Mouse (Mus musculus) MEL (cell line): ENCODE measurements at regions not wholly inside any gene's neighbourhood (a gene's known extent, or its start where the extent isn't known, plus 50 kb on each side); places are given as distances from the start of the nearest gene placed in this dataset.

Source experiments
- DNase-seq: peaks from one replicate; pipeline ENCODE4 v3.0.0; 2011; ENCODE audit warnings: low read depth, low spot score
- H3K27ac ChIP-seq: 2 replicates; pipeline ENCODE4 v1.5.1; 2012; ENCODE audit warnings: low read depth, mild to moderate bottlenecking, control low read depth, low read length, moderate library complexity; ENCODE audit not compliant: control insufficient read depth
- H3K27me3 ChIP-seq, 2 experiments: fragments of 150-350 bp in 1 of 2; sonication (generic) in 1 of 2; 2 replicates each; pipeline ENCODE4 v1.6.1; 2012; ENCODE audit warnings: low read length in 2 of 2, mild to moderate bottlenecking in 2 of 2, improper control_type of control experiment in 1 of 2, moderate library complexity in 1 of 2; ENCODE audit not compliant: insufficient read depth in 2 of 2, control insufficient read depth in 1 of 2
- H3K36me3 ChIP-seq, 2 experiments: 2 replicates each; pipeline ENCODE4 v1.6.1; 2012 to 2014; ENCODE audit warnings: low read length in 2 of 2, improper control_type of control experiment in 1 of 2, inconsistent platforms in 1 of 2, mild to moderate bottlenecking in 1 of 2; ENCODE audit not compliant: insufficient read depth in 2 of 2, control insufficient read depth in 1 of 2
- H3K4me1 ChIP-seq, 2 experiments: fragments of 150-350 bp in 1 of 2; sonication (generic) in 1 of 2; 2 replicates each; pipeline ENCODE4 v1.6.1; 2012; ENCODE audit warnings: low read length in 2 of 2, improper control_type of control experiment in 1 of 2, mild to moderate bottlenecking in 1 of 2; ENCODE audit not compliant: insufficient read depth in 2 of 2, control insufficient read depth in 1 of 2
- H3K4me3 ChIP-seq, 2 experiments: fragments of 150-350 bp in 1 of 2; sonication (generic) in 1 of 2; 2 replicates each; pipeline ENCODE4 v1.5.1; 2012; ENCODE audit warnings: low read depth in 2 of 2, low read length in 2 of 2, mild to moderate bottlenecking in 2 of 2, moderate library complexity in 2 of 2, control low read depth in 1 of 2, improper control_type of control experiment in 1 of 2; ENCODE audit not compliant: control insufficient read depth in 1 of 2, insufficient read depth in 1 of 2
- H3K79me2 ChIP-seq: 2 replicates; pipeline ENCODE4 v1.6.1; 2012; ENCODE audit warnings: mild to moderate bottlenecking, low read length, moderate library complexity; ENCODE audit not compliant: control insufficient read depth, poor library complexity, insufficient read depth
- H3K9ac ChIP-seq: 2 replicates; pipeline ENCODE4 v1.6.1; 2012; ENCODE audit warnings: low read depth, mild to moderate bottlenecking, control low read depth, low read length, moderate library complexity; ENCODE audit not compliant: control insufficient read depth, poor library complexity, severe bottlenecking
- H3K9me3 ChIP-seq: fragments of 150-350 bp; sonication (generic); replicated peaks from 2 replicates; pipeline ENCODE4 v1.6.1; 2012; ENCODE audit warnings: mild to moderate bottlenecking, low read length, improper control_type of control experiment, moderate library complexity; ENCODE audit not compliant: insufficient read depth
- CHD1 ChIP-seq: IDR thresholded peaks from 2 replicates; pipeline ENCODE4 v1.6.1; 2012; ENCODE audit warnings: low read depth, mild to moderate bottlenecking, inconsistent platforms, low read length, improper control_type of control experiment
- CHD2 ChIP-seq: IDR thresholded peaks from 2 replicates; pipeline ENCODE4 v1.6.1; 2011; ENCODE audit warnings: low read length, improper control_type of control experiment
- CTCF ChIP-seq, 3 experiments: IDR thresholded peaks in 2 of 3; conservative IDR thresholded peaks in 1 of 3; 2 replicates each; pipeline ENCODE4 v1.5.1; 2011 to 2012; ENCODE audit warnings: low read length in 3 of 3, low read depth in 2 of 3, mild to moderate bottlenecking in 2 of 3, improper control_type of control experiment in 1 of 3, inconsistent platforms in 1 of 3, mixed read lengths in 1 of 3, moderate library complexity in 1 of 3; ENCODE audit not compliant: control insufficient read depth in 1 of 3, insufficient read depth in 1 of 3, poor library complexity in 1 of 3, severe bottlenecking in 1 of 3
- E2F4 ChIP-seq: IDR thresholded peaks from 2 replicates; pipeline ENCODE4 v1.6.1; 2011; ENCODE audit warnings: low read depth, low read length, improper control_type of control experiment, borderline replicate concordance
- EP300 ChIP-seq, 2 experiments: IDR thresholded peaks; 2 replicates each; pipeline ENCODE4 v1.6.1; 2011; ENCODE audit warnings: improper control_type of control experiment in 2 of 2, low read length in 2 of 2, low read depth in 1 of 2, mild to moderate bottlenecking in 1 of 2
- ETS1 ChIP-seq: IDR thresholded peaks from 2 replicates; pipeline ENCODE4 v1.6.1; 2012; ENCODE audit warnings: low read depth, mild to moderate bottlenecking, inconsistent platforms, low read length, improper control_type of control experiment, moderate library complexity
- GATA1 ChIP-seq: IDR thresholded peaks from 2 replicates; pipeline ENCODE4 v1.6.1; 2011; ENCODE audit warnings: low read depth, low read length, improper control_type of control experiment
- HCFC1 ChIP-seq: IDR thresholded peaks from 2 replicates; pipeline ENCODE4 v1.6.1; 2012; ENCODE audit warnings: low read depth, mild to moderate bottlenecking, inconsistent platforms, low read length, improper control_type of control experiment, moderate library complexity
- JUND ChIP-seq: IDR thresholded peaks from 2 replicates; pipeline ENCODE4 v1.6.1; 2011; ENCODE audit warnings: low read depth, mild to moderate bottlenecking, improper control_type of control experiment, low read length
- MAX ChIP-seq: IDR thresholded peaks from 2 replicates; pipeline ENCODE4 v1.6.1; 2011; ENCODE audit warnings: low read length, improper control_type of control experiment
- MXI1 ChIP-seq: IDR thresholded peaks from 2 replicates; pipeline ENCODE4 v1.6.1; 2011; ENCODE audit warnings: mild to moderate bottlenecking, low read depth, low read length, improper control_type of control experiment
- NELFE ChIP-seq: IDR thresholded peaks from 2 replicates; pipeline ENCODE4 v1.6.1; 2011; ENCODE audit warnings: low read depth, low read length, improper control_type of control experiment
- NRF1 ChIP-seq: IDR thresholded peaks from 2 replicates; pipeline ENCODE4 v1.6.1; 2014; ENCODE audit warnings: low read depth, mild to moderate bottlenecking, inconsistent platforms, low read length, improper control_type of control experiment, moderate library complexity; ENCODE audit not compliant: poor library complexity, insufficient read depth, severe bottlenecking
- RAD21 ChIP-seq: IDR thresholded peaks from 2 replicates; pipeline ENCODE4 v1.6.1; 2011; ENCODE audit warnings: mild to moderate bottlenecking, low read depth, low read length, improper control_type of control experiment
- SIN3A ChIP-seq: IDR thresholded peaks from 2 replicates; pipeline ENCODE4 v1.6.1; 2012; ENCODE audit warnings: low read length, improper control_type of control experiment, inconsistent platforms
- SMC3 ChIP-seq: IDR thresholded peaks from 2 replicates; pipeline ENCODE4 v1.6.1; 2011; ENCODE audit warnings: low read depth, low read length, improper control_type of control experiment
- TAL1 ChIP-seq: IDR thresholded peaks from 2 replicates; pipeline ENCODE4 v1.6.1; 2012; ENCODE audit warnings: mild to moderate bottlenecking, inconsistent platforms, low read length, moderate library complexity, mixed read lengths
- TBP ChIP-seq: IDR thresholded peaks from 2 replicates; pipeline ENCODE4 v1.8.0; 2011; ENCODE audit warnings: low read depth, low read length, improper control_type of control experiment
- USF1 ChIP-seq: IDR thresholded peaks from 2 replicates; pipeline ENCODE4 v1.6.1; 2014; ENCODE audit warnings: low read depth, mild to moderate bottlenecking, inconsistent platforms, low read length, improper control_type of control experiment, moderate library complexity
- ZC3H11A ChIP-seq: IDR thresholded peaks from 2 replicates; pipeline ENCODE4 v1.6.1; 2012; ENCODE audit warnings: low read depth, mild to moderate bottlenecking, inconsistent platforms, low read length, improper control_type of control experiment
- ZMIZ1 ChIP-seq: IDR thresholded peaks from 2 replicates; pipeline ENCODE4 v1.6.1; 2012; ENCODE audit warnings: low read depth, mild to moderate bottlenecking, inconsistent platforms, low read length, improper control_type of control experiment, moderate library complexity

DNA sequence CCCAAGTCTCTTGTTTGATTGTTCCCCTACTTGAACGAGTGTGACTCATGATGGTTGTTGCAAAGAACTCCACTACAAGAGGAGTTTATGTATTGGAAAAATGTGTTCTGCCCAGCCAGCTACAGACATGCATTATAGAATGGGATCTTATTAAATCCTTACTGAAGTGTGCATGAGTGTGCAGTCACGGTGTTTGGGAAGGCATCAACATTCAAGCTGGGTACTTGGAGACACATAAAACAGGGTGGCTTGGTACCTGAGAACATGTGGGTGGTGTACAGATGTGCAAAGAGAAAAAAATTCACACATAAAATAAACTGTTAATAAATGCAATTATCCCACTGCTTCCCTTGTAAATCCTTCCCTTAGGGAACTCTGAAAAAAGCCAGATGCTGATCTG is 443.2 kb upstream of the Klf12 start:
- Histone ChIP-seq H3K9ac (no peak overlapping the region), H3K27me3 (no peaks in the 10 kb centered on the region), H3K4me1 (no peaks in the 10 kb centered on the region), H3K27ac (no peak overlapping the region), H3K4me3 (no peak overlapping the region), H3K79me2 (no peaks in the 10 kb centered on the region), H3K36me3 (no peaks in the 10 kb centered on the region), H3K9me3 (no peaks in the 10 kb centered on the region)
- DNase-seq = no peak
- TF ChIP-seq ZC3H11A (no peak), CTCF (IDR thresholded peaks at IDR 0.05 in 2 of 3, conservative IDR thresholded peaks at IDR 0.05 in 1 of 3; ENCODE audit: control insufficient read depth in 1 of 3, insufficient read depth in 1 of 3, low read depth in 2 of 3, low read length in 3 of 3, poor library complexity in 1 of 3, severe bottlenecking in 1 of 3) (no peak), TAL1 (no peak), SIN3A (no peak)

DNA sequence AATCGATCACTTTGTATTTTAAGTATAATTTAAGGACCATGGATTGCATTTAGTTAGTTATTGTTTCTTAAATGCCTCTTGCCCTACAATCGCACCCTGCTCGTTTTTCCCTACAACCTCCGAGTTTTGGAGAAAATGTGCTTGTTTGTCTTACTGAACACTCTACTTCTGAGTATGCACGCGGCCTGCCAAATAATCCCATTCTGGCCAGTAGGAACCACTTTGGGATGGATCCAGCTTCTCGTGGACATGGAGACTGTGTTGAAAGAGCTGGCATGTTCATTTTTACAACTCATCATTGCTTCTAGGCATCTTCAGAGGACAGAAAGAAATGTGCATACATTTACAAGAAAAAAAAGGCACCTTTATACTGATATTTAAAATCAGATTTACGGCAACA is 440.5 kb upstream of the Klf12 start:
- Histone ChIP-seq H3K79me2 (no peaks in the 10 kb centered on the region), H3K4me3 (no peak overlapping the region), H3K9ac (no peak overlapping the region), H3K27ac (no peak overlapping the region), H3K9me3 (no peaks in the 10 kb centered on the region), H3K27me3 (no peaks in the 10 kb centered on the region), H3K36me3 (no peaks in the 10 kb centered on the region), H3K4me1 (no peaks in the 10 kb centered on the region)
- TF ChIP-seq NELFE = no peak
- TF ChIP-seq CHD1 = no peak
- TF ChIP-seq GATA1 = no peak
- no peak for TF ChIP-seq ZMIZ1
- no peak for TF ChIP-seq MAX
- TF ChIP-seq CHD2 = no peak
- TF ChIP-seq SMC3 = no peak
- TF ChIP-seq MXI1 = no peak
- no peak for TF ChIP-seq JUND
- DNase-seq = no peak

- no peaks in the 10 kb centered on the region for H3K4me1 ChIP-seq
- no peaks in the 10 kb centered on the region for H3K27me3 ChIP-seq
- H3K4me3 ChIP-seq = no peak overlapping the region
- no peak for DNase-seq
- H3K79me2 ChIP-seq = no peaks in the 10 kb centered on the region
- no peaks in the 10 kb centered on the region for H3K9me3 ChIP-seq
- TF ChIP-seq HCFC1 = no peak
- no peak for TF ChIP-seq SMC3
- TF ChIP-seq TBP = no peak
- TF ChIP-seq ZC3H11A = no peak
- TF ChIP-seq ETS1 = no peak
- no peak for TF ChIP-seq ZMIZ1
- TF ChIP-seq E2F4 = no peak
- no peak for TF ChIP-seq USF1
- TF ChIP-seq CTCF (IDR thresholded peaks at IDR 0.05 in 2 of 3, conservative IDR thresholded peaks at IDR 0.05 in 1 of 3; ENCODE audit: control insufficient read depth in 1 of 3, insufficient read depth in 1 of 3, low read depth in 2 of 3, low read length in 3 of 3, poor library complexity in 1 of 3, severe bottlenecking in 1 of 3) = no peak
- no peak for TF ChIP-seq SIN3A
- TF ChIP-seq EP300 (IDR thresholded peaks at IDR 0.05; ENCODE audit: low read depth in 1 of 2, low read length in 2 of 2) = no peak
- TF ChIP-seq CHD1 = no peak
- TF ChIP-seq GATA1 = no peak
- TF ChIP-seq NRF1 = no peak
- no peak for TF ChIP-seq RAD21
- H3K36me3 ChIP-seq = no peaks in the 10 kb centered on the region
- H3K27ac ChIP-seq = no peak overlapping the region
- no peak overlapping the region for H3K9ac ChIP-seq
These were observed 436.2 kb upstream of the Klf12 start for GRCm38 (mm10) chr14:100720667-100721066.
